Mouse (Mus musculus): ENCODE results near the gene 4930432M17Rik.

4930432M17Rik gene

DNA sequence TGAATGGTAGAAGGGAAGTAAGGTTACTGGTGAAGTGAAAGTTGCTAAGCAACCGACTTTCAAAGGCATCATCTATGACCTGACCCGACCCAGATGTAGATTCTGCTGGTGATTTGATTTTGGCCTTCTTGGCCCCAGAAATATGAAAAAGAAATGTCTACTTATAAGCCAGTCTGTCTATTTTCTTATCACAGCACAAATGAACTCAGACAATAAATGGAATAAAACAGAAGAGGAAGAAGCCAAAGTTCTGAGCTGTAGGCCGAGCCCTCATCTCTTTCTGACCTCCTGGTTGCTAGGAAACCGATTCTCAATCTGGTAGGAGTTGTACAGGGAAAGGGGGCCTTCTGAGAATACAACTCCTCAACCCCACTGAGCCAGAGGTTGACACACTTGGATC lies at the start of gene 4930432M17Rik:
4930432M17Rik (plus strand) TSS at position 301 of the 400 bp plus-strand sequence.
- DNase-seq (ENCODE audit: inconsistent ontology term), result no peak

DNA sequence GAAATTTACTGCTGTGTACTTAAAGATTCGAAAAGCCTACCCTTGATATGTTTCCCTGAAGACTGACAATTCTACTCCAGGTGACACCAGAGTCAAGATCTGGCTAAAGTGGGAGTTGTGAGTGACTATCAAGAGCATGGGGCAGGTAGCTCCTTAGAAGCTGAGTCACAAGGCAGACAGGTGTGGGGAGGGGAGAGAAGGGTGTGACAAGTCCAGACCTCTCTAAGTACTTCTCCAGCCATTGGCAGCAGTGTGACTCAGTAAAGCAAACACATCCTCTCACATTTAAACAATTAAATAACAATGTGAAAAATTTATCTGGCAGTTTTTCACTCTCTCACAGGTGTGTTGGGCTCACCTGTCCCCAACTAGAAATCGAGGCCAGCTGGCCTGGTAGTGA lies 44.9 kb upstream of the 4930432M17Rik start:
- DNase-seq (ENCODE audit: inconsistent ontology term), result no peak

DNA sequence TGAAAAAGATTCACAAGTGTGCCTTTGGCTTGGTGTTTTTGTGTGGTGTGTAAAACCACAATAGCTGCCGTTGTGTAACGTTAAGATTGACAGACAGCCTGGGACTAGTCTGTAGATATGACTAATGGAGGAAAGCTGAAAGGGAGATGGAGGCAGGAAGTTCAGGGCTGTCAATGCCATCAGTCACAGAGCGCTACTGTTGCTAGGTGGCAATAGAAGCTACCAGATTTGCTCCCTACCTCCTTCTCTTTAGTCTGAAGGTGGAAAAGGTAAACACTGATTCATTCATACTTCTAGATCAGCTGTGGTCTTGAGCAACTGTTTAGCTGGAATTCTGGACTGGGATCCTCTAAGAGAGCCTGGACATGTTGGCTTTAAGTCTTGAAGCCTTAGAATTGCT lies 44.3 kb upstream of the 4930432M17Rik start:
- no peak for DNase-seq (ENCODE audit: inconsistent ontology term)

DNA sequence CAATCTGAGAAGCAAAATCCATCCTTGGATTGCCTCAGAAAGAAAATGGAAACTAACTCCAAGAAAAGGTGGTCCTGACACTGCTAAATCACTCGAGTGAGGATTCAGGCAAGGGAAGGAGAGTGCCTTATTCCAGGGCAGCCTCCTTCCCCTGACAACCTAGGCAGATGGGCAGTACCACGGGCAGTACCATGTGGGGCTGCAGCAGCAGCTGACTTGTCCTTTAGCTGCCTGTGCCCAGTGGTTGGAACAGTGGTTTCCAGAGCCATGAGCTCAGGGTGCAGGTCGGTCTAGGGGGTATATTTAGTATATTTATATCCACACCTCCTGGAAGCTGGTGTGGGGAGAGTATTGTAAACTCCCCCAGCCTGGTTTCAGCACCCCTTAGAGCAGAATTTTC lies 42.3 kb upstream of the 4930432M17Rik start:
- no peak for DNase-seq (ENCODE audit: inconsistent ontology term)

DNA sequence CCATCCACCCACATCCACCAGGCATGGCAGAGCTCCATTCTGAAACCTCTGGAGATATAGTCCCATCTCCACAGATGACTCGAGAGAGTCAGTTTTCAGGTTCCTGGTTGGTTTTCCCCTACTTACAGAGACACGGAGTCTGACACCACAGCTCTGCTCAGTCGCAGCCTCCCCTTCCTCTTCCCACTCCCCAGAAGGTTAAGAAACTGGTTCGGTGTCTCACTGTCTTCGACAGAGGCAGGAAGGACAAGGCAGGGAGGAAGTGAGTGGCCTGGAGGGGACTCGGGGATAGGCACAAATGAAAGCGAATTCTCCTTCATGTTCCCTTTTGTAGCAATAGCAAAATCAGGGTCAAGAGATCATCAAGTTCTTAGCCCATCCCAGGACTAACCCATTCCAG lies 39.9 kb upstream of the 4930432M17Rik start:
- DNase-seq (ENCODE audit: inconsistent ontology term), result no peak

DNA sequence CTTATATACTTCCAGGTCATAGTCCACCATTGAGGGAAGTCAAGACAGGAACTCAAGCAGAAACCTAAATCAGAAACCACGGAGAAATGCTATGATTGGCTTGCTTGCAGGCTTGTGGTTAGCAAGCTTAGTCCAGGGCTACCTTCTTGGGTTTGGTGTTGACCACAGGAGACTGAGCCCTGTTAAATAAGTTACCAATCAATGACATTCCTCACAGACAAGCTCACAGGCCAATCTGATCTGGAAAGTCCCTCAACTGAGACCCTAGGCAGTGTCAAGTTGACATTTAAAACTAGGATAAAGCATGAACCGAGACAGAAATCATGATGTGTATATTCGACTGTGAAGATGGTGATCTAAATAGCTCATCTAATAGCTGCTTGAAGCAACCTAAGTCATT lies 35.6 kb upstream of the 4930432M17Rik start:
- peak; percentile 52 for DNase-seq (ENCODE audit: inconsistent ontology term)

DNA sequence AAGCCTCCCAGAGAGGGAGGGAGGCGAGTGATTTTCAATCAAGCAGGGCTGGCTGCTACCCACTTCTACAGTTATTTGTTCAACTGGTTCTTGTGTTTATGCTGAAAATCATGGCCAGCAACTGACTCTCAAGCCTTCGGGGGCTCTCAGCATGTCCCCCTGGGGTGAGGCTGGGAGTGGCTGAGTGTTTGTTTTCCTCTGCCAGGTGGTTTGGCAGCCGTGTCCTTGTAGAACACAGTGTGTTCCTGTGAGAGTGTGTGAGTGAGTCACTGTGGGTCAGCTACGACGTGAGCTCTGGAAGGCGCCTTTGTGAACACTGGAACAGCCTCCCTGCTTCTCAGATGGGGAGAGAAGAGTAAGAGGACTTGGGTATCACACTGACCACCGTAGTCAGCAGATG lies 35.1 kb upstream of the 4930432M17Rik start:
- peak; percentile 81 for DNase-seq (ENCODE audit: inconsistent ontology term)

DNA sequence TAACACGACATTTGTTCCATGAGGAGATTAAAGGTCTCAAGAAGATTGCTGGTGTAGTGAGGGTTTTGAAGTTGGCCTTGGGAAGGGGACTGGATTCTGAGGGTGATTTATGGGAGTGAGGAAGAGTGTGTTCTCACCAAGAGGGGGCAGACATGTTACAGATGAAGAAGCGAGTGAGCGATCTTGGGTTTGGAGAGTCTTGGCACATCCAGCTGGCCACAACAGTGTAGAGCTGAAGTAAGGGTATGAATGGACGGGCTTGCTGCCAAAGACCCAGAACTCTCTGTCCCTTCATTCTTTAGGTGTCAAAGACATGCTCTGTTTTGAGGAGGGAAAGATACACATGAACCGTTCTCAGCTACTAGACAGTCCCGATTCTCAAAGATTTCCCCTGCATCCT lies 34.2 kb upstream of the 4930432M17Rik start:
- peak; percentile 87 for DNase-seq (ENCODE audit: inconsistent ontology term)

DNA sequence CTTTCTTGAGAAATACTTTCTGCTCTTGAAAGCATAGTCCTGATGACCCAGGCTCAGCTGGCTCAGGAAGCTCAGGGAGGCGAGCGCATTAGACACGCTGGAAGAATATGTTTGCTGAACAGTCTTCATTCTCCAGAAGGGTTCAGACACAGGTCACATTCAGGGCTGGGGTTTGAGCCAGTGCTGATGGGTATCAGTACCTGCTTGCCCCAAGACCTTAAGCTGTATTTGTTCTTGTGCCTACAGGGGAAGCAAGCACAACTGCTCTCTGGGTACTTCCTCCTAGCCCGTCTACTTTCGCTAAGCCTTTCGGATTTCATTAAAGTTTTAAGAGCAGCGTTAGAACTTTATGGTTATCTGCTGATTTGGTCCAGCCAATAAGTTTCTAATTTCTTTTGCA lies 33.8 kb upstream of the 4930432M17Rik start:
- no peak for DNase-seq (ENCODE audit: inconsistent ontology term)

DNA sequence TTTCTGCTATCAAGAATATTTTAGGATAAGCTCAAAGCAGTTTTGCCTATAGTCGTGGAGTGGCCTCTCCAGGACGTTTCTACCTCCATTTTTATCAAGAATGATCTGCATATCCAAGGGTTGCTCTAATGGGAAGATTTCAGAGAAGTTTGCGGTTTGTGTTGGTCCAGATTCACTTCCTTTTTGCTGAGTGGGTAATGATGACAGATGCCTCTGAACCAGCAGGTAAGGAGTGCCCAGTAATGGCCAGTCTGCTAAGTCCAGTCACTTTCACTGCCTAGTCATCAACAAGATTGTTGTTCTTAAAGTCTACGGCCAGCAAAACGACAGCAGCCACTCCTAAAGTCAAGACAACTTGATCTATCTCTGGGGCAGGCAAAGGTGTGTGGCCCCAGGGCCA lies 32.8 kb upstream of the 4930432M17Rik start:
- no peak for DNase-seq (ENCODE audit: inconsistent ontology term)

DNA sequence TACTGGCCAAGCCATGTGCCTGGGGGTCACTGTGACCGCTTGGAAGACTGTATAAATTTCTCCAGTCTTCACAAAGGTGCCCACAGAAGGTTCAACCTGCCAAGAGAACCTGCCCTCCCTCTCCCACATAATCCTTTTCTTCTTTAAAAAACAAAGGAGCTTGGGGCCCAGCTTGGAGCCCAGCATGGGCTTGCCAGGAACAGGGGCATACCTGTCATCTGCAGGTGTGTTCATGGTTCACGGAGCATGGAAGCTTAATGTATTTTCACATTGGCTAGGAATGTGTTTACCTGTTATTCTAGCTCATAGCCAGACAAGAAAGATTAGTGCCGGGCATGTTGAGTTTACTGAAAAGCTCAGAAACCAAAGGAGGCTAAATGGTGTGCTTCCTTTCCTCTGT lies 32.3 kb upstream of the 4930432M17Rik start:
- DNase-seq (ENCODE audit: inconsistent ontology term), result no peak

DNA sequence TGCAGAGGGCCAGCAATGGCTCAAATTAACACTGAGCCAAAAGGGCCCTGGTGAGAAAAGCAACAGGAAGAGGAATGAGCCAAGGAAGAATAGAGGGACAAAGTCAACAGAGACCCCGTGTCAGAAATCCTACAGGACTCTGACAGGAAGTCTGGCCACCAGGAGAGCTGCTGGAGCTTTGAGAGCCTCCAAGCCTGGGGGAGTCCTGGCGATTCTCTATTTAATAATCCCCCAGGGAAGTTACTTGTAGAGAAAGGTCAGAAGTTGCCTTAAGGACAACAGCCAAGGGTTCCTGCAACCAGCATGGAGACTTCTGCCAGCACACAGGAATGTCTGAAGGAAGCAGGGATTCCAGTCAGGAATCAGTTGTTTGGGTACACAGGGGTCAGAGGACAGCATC lies 30.0 kb upstream of the 4930432M17Rik start:
- DNase-seq (ENCODE audit: inconsistent ontology term), result no peak

DNA sequence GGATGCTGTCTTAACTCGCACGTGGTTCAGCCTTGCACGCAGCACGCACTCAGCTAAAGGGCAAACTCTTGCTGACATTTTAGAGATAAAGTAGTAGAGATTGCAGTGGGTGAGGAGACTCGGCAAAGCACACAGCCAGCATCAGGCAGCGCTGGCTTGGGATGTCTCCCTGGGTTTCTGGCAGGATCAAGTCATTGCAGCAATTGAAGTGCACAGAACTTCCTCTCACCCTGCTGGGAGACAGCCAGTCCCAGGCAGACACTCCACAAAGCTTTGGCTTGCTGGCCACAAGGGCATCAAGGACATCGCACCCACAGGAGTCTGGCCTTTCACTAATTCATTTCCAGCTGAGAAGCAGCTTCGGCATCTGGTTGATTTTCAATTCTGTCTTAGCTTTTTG lies 27.3 kb upstream of the 4930432M17Rik start:
- DNase-seq (ENCODE audit: inconsistent ontology term), result peak; percentile 54

DNA sequence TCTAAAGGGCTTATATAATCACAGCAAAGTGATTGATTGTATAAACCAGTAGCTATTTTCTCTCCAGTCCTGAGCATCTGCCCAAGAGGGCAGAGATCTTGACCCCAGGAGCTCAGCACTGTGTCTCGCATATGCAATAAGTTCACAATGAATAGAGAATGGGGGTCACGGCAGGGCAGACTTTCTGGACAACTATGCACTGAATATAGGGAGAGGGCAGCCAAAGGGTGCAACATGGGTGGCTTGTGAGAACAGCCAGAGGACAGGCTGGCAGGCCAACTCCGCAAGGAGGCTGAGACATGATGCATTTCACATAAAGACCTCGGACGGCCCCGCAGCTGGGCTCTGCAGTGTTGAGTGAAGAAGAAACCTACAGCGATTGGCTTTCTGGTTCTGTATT lies 25.1 kb upstream of the 4930432M17Rik start:
- DNase-seq (ENCODE audit: inconsistent ontology term), result no peak

DNA sequence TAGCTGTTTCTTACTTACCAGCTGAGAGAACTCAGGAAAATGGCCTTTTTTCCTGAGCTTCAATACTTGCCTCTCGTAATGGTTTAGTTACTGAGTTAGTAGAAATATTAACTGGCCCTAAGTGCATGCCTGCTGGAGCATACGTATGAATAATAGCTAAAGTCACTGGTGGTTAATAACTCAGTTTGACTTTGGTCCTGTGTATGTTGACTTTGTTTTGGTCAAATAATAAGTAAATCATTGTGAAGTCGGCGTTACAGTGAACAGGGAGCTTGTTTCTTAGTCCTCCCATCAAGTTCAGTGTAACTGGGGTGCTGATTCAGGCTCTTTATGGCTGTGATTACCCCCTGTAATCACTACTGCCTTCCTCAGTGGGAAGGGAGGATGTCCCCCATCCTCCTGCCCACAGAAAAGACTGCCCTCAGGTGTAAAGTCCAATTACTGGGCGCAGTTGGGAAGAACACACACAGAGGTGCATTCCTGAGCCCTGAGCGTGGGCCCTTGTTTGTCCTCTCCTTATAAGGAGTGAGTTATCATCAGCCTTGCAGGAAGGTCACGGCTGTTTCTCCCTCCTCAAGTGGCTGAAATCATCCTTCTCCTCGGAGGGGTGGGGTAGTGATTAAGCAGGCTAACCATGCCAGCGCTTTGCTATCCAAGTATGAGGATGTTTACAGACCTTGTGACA lies 24.1 kb upstream of the 4930432M17Rik start:
- peak; percentile 55 for DNase-seq (ENCODE audit: inconsistent ontology term)

DNA sequence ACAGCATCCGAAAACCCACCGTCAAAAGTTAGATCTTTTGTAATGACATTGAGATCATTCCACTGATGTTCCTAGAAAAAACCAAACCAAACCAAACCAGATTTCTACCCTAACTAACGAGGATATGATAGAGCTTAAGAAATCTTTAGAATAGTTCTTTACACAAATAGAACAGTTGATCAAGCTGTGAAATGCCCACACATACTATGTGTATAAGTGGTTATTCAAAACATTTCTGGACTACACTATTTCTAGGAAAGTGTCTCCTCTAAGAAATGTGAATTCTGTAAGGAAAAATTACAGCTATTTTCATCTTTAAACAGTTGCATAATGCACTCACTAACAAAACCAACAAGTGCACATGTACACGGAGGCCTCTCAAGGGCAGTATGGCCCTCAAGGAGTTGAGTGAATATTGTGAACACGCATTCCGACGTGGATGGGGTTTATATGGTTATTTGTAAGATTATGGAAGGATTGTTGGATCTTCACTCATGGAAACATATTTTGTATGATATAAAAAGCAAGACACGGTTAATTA lies 22.3 kb upstream of the 4930432M17Rik start:
- DNase-seq (ENCODE audit: inconsistent ontology term), result no peak

DNA sequence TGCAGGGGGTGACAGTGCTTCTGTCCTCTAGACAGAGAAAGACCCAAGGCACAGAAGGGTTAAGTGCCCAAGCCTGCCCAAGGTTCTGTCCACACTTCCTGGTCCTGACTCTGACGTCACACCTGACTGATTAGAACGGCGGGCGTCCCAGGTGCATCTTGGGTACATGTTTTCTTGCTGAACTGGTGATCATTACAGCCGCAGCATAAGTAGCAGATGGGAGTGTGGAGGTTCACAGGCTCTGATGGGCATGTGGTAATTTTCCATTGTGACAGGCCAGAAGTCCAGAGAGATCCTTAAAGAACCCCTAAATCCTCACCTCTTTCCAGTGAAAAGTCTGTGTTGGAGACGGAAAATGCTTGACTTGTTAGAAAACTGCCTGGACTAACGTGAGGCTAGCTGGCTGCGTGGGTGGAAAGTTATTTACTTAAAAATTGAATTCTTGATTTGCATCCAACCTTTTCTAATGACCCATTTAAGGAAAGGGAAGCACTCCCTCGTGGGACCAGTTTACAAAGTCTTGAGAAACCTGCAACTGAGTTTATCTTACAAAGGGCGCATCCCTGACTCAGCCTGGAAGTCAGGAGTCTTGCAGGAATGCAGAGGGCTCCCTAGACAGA lies 20.4 kb upstream of the 4930432M17Rik start:
- peak; percentile 81 for DNase-seq (ENCODE audit: inconsistent ontology term)

DNA sequence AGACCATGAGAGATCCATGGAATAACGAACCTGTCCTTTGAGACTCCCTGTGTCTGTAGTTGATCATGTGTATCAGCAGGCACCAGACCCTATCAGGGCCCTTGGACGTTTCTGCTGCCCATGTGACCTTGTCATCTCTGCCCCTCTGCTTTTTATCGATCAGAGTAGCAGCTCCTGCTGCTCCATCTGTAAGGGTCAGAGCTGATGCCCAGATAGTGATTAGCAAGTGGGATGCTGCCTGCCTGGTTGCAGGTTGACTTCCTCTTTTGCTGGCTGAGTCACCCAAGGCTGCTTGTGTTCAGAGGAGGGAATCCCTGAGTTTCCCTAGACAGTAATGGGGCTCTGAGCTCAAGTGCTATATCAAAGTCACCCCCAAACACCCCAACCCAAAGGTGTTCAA lies 18.9 kb upstream of the 4930432M17Rik start:
- DNase-seq (ENCODE audit: inconsistent ontology term), result no peak

DNA sequence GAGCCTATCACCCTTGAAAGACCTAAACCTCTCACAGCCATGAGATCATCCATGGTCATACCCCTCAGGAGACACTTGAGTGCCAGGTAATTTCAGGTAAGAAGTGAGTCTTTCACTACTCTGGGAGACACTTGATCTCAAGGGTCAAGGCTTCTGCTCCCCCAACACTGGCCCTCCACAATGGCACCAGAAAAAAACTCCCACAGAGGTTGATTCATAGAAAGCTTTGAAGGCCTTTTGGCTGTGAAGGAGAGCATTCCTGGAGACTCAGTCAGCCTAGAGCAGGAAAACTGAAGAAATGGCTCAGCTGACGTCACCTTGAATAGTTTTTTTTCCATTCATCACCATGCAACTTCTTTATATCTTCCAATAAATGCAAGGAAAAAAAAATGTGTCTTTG lies 18.4 kb upstream of the 4930432M17Rik start:
- DNase-seq (ENCODE audit: inconsistent ontology term), result peak; percentile 76

DNA sequence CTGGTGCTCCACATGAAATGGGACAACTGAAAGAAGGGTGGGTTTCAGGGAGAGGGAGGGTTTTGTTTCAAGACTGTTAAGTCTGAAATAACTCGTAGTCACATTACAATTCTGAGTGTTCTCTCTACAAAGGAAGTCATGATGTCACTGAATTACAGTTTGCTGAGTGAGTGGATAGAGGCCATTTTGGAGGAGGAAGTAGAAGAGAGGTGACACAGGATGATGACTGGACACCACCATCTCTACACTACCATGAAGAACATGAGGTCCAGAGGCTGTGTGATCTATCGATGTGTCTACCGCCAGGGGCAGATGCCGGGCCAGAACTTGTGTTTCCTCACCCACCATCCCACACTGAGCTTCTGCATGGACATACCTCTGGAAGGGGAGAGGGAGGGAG lies 13.6 kb upstream of the 4930432M17Rik start:
- no peak for DNase-seq (ENCODE audit: inconsistent ontology term)

DNA sequence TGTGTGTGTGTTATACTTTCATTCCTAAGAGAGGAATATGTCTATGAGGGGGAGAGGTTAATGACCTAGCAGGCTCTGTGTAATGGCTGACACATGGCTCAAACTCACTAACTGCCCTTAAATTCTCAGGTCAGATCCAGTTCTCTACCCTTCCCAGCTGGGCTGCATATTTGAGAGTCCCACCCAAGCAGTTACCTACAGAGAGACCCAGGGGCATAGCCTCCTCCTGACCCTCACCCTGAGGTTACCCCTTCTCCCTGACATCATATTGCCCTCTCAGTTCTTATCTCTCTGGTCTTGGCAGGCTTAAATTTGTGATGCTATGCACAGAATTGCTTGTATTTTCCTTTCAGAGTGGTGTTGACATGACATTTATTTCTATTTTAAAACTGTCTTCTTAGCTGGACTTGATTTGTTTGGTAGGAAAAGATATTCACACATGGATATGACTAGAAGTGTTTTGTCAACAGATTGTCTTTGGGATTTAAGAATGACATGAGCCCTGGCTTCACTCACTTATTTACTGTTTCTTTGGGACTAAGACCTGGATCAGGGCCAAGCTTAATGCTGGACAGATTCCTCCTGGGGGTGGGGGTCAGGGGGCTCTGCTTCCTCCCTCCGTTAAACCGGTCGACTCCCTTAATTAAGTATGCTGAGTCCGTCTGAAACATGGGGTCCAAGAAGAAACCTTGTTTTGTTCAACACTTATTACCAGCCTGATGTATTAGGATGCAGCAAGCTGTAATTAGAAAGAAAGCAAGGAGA lies 7.7 kb upstream of the 4930432M17Rik start:
- DNase-seq (ENCODE audit: inconsistent ontology term), result no peak

DNA sequence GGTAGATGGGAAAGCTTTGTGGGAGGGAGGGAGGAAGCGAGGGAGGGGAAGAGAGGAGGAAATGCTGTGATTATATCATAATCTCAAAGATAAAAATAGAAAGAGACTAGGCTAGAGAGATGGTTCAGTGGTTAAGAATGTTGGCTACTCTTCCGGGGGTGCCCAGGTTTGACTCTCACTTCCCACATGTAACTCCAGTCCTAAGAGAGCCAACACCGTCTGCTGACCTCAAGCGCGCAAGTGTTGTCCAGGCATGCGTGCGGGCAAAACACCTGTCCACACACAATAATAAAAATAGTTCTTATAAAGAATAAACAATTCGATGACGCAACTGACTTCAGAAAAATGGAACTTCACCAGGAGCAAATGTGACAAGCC lies 7.1 kb upstream of the 4930432M17Rik start:
- DNase-seq (ENCODE audit: inconsistent ontology term), result no peak

Data from Muller cell, postnatal 12 days (primary cell).